Mouse (Mus musculus) right cerebral cortex, postnatal 14 days (tissue): ENCODE results near the gene Ugdh.
"Not testable (repeated sequence)": the region's sequence is repeated elsewhere in the genome, so short reads cannot be mapped to it uniquely, and the experiment has no call there.

Source experiments
- DNase-seq: peaks from one replicate; pipeline ENCODE4 v3.0.0; 2022

Gene Ugdh

DNA sequence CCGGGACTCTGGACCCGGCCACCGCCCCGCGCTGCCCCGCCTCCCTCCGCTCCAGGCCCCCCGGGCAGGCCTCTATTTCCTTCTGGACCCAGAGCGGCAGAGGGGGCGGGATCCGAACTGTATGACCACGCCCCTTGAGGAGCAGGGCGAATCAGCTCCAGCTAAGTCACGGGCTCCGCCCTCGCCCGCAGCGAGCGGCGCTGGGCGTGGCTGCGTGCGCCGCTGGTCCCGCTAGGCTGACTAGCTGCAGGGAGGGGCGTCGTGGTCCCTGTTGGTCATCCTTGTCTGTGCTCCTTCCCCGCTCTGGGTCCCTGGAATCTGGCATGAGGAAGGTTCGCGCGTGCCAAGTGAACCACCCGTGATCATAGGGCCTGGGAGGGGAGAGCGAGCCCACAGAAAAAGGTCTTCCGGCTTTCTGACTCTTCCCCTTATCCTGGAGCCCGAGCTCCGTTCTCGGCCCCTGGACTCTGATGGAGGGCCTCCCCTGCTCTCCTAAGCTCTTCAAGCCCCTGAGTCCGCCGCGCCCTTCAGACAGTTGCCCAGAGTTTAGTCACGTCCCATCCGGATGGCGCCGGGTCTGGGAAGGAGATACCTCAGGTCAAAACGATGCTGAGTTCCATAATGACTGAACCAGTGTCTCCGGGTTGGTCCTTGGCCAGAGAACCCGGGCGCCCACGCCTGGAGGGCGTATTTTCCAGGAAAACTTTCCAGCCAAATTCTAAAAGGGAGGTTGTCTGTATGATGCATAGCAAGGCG lies at the start of gene Ugdh:
Gene Ugdh (minus strand): TSS at position 144 of the 756 bp plus-strand sequence.
- DNase-seq: peak; percentile 92

- no peak for DNase-seq
Observed at GRCm38 (mm10) chr5:65482996-65483395, 47.2 kb upstream of the Ugdh start.

DNA sequence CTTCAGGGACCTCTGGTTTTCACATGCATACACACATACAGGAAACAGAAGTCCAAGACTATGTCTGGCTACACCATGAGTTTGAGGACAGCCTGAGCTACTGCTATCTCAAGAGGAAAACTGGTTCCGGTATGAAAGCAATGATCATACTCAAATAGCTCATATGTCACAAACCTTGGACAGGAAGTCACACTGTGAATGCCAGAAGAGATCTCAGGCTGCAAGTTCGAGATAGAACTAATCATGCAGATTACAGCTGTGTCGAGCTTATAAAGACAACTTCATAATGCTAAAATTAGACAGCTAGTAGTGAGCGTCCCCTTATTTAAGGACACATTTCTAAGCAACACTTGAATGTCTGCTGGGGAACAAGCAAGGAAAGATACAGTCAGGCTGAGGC lies 44.8 kb upstream of the Ugdh start:
- no peak for DNase-seq

- no peak for DNase-seq
Observed at GRCm38 (mm10) chr5:65479681-65480445, 44.1 kb upstream of the Ugdh start.

- no peak for DNase-seq
Observed at GRCm38 (mm10) chr5:65478224-65478623, 42.5 kb upstream of the Ugdh start.

DNA sequence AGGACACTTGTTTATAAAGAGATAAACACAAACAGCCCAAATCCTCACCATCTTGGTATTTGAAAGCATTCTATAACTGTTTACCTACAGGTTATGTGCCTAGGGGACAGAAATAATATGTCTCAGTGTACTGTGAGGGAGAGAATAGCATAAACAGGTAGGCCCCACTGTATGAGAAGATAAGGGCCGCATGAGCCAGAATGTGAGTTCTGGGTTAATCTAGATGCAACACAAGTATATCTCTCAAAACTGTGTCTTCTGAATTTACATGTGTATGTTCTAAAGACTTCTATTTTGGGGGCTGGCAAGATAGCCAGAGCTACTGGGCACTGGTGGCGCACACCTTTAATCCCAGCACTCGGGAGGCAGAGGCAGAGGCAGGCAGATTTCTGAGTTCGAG lies 41.0 kb upstream of the Ugdh start:
- DNase-seq: not testable (repeated sequence)

DNA sequence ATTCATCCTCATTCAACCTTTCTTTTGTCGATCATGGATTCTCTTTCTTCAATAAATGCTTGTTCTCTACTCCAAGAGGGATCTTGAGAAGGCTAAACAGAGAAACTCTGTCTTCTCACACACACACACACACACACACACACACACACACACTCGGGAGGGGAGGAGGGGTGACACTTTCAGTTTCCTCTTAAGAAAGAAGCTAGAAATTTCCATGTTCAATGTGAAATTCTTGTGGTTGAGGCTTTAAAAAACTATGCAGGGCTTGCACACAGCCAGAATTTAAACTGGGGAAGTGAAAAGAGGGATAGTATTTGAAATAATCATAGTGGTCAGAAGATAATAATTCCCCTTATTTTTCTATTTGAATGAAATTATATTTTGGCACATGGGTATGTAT lies 40.1 kb upstream of the Ugdh start:
- DNase-seq: no peak

DNA sequence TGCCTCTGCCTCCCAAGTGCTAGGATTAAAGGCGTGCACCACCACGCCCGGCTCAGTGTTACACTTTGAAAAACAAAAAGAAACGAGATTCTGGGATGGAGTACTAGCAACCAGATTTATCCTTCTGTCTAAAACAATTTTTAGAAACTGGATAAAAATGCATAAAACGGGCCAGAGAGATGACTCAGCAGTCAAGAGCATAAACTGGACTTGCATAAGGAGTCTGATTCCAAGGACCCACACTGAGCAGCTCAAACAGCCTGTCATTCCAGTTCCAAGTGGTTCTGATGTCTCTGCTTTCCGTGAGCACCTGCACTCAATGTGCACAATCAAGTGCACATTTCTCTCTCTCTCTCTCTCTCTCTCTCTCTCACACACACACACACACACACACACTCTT lies 34.0 kb upstream of the Ugdh start:
- DNase-seq: no peak

GRCm38 (mm10) chr5:65466911-65467310 lies 31.2 kb upstream of the Ugdh start:
- DNase-seq: no peak

DNA sequence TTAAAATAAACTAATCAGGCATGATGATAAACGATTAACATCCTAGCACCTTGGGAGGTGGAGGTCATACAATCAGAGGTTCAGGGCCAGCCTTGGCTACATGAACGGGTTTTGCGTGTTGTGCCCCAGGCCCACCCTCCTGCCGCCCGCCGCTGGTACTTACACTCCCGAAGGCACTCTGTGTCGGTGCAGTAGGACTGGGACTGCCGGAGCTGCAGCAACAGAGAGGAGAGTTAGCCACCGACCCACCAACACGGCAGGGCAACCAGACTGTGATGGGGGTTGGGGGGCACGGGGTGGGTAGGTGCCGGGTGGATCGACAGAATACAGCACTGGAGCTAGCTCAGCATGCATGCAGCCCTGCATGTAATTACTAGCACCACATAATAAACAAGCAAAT lies 24.6 kb upstream of the Ugdh start:
- no peak for DNase-seq

DNA sequence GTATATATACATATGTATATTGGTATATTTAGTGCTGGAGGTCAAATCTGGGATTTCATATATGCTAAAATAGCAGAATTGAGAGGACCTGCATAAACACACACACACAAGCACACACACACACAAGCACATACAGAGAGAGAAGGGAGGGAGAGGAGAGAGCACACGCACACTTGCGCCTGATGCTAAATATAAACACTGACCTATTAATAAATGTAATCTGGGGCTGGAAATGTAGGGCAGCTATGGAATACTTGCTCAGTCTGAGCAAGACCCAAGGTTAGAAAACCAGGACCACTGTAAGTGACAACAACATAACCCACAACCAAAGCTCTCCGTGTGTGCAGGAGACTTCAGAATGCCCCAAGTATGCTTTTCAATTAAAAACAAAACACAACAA lies 23.7 kb upstream of the Ugdh start:
- DNase-seq: no peak

DNA sequence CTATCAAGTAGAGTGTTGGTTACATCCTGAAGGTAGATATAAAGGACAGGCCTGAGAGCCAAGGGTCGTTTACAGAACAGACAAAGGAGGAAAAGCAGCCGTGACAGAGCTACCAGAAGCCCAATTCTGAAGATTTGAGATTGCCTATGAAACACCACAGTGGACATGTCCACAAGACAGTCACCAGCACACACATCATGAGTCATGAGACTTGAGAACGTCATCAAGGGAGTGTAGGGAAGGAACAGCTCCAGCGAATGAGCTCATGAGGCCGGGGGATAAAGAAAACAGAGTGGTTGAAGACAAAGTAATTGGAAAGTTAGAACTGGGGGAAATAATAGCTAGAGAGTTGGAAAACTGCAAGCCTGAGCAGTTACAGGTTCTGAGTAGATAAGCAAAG lies 22.1 kb upstream of the Ugdh start:
- no peak for DNase-seq

DNA sequence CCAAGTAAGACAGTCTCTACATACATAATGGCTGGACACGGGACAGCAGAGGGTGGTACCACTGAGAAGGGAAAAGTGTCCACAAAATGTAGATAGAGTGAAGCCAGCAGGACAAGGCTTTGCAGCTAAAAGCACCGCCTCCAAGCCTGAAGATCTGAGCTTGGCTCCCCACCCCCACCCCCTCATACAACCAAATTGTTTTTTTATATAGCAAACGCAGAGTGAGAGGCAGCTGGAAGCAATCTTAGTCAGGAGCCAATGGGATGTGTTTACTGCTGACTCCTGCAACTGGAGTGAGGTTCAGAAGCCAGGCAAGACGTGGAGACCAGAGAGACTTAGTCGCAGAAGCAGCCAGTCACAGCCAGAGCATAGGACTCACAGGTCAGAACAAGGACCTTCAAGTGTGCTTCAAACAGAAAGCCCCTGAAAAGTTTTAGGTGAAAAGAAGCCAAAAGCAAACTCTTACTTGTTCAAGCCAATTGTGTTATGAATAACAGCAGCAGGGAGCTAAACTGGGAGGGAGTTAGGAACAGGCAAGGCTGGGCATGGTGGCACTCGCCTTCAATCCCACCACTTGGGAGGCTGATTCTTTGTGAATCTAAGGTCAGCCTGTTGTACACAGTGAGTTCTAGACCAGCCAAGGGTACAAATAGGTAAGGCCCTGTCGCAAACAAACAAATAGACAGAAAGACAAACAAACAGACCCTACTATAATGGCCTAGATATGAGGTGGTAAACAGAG lies 21.5 kb upstream of the Ugdh start:
- DNase-seq: no peak

DNA sequence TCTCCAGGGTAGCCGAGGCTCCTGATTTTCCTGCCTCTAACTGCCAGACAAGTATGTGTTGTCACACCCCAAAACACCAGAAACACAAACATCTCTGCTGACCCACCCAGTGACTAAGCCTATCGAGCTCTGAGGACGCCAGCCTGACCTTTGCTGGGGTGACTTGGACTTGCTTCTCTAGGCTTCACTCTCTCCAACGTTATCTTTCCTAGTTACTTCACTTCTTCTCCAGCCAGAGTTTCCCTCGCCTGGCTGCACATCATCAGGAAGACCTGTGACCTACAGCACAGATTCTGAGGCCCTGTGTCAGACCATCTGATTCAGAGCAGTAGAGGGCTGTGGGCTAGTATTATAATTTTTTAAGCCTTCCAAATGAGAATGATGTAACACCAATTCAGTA lies 19.0 kb upstream of the Ugdh start:
- no peak for DNase-seq

DNA sequence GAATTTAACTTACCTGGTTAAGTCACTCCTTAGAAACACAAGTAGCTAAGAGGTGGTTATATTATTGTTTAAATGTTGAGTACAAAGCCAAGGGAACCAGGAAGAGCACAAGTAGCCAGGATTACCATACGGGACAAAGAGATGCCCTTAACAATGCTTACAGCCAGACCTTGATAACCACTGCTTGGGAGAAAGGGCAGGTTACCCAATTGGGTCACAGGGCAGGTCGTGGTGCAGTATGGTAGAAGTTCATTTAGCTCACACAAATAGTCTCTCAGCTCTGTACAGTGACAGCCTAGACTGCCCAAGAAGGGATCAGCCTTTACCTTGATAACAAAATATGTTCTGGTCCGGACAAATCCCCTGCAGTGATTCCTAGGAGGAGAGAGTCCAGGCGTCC lies 13.2 kb upstream of the Ugdh start:
- no peak for DNase-seq

DNA sequence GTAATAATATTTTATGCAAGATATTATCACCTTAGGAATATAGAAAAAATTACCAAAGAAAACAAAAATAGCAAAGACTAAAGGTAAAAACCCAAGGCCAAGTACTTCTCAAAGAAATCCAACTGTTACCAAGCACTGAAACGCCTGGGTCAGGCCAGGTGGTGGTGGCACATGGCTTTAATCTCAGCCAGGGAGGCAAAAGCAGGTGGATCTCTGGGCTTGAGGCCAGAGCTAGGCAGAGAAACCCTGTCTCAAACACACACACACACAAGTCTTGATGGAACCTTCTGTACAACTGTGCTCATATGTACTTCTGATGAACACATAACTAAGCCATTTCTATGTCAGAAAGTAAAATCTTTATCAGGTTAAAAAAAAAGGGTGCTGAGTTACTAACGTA lies 12.1 kb upstream of the Ugdh start:
- no peak for DNase-seq

DNA sequence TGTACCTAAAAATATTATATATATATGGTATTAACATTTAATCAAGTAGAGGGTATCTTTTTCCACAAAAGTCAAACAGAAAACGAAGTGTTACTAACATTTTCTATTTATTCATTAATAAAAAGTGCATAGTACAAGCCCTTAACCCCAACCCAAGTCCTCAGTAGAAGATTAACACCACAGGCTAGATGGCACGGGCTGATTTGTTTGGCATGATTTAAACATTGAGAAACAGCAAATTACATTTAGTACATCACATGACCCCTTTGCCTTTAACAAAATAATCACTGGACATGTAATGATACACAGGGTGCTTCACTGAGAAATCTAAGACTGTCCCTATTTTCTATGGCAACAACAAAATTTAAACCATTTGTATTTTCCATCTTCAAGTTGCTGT lies 11.0 kb upstream of the Ugdh start:
- no peak for DNase-seq

DNA sequence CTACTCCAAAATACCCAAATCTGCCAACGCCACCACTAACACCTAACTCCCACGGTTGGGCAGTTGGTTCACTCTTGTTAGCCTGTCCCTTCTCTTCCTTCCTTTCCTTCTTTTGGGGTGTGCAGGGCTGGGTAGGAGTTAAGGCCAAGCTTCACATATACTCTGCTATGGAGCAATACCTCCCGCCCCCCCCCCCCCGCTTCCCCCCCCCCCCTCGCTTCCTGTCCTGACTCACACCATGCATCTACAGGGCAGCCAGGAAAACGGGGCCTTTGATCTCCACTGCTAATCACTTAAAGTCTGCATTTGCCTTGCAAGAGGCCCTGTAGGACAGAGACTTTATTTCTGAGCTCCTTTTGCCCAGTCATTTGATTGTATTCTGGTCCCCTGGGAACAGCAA lies 9.2 kb upstream of the Ugdh start:
- DNase-seq: no peak

DNA sequence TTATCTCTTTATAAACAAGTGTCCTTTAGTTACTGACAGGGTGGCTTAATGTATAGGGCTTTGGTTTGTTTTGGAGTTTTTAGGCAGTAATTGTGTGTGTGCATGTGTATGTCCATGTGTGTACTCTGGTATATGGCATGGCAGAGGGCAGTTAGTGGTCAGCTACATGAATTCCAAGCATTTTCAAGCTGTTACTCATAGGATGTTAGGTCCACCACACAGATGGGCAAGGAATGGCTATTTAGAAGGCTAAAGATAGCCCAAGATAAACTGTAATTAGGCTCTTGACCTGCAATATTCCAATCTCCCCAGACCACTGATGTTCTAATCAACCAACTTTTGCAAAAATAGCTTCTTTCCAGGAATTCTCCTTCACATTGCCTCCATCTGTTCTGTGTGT lies 2.3 kb upstream of the Ugdh start:
- DNase-seq: no peak

DNA sequence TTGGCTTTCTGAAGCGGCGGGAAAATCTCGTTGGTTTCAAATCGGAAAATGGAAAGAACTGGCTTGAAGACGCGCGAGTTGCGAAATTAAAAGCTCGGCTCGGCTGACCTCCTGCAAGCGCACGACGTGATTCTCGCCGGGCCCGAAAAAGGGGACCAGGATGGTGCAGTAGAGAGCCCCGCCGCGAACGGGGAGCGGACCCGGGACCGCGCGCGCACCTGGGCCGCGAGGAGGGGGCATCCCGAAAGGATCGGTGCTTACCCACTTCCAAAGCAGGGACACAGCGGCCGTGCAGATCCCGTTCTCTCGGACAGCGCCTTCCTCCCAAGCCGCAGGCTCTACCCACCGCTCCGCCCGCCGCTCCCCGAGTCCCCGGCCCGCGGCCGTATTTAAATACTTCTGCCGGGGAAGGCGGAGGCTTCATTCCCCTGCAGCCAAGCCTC lies 365 bp downstream of the Ugdh start:
- DNase-seq: no peak

GRCm38 (mm10) chr5:65434471-65435362 lies 1.0 kb downstream of the Ugdh start:
- DNase-seq: no peak

DNA sequence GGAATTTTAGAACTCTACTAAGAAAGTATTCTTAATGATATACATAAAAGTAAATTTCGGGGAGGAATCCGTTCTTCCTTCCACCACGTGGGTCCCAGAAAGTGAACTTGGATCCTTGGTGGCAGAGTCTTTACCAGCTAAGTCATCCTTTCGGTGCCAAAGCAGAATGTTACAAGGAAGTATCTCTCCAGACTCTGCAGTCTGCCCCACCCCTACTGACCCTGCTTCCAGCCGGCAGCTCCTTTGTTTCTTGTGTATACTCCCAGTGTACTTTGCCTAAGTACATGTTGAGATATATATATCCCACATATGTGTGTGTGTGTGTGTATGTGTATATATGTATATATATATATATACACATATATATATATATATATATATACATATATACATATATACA lies 6.3 kb downstream of the Ugdh start:
- DNase-seq: no peak

- DNase-seq: no peak
Observed at GRCm38 (mm10) chr5:65428321-65428720, 7.4 kb downstream of the Ugdh start.
